Mouse (Mus musculus) midbrain, postnatal 0 days (tissue): ENCODE data around the gene Actrt2. TPM values are rescaled to one million over a fixed set of nuclear protein-coding genes. Genes with fewer than 3 reads are reported as not detected.

Source experiments
- ATAC-seq: fragments of 200-750 bp; cut with Nextera tagmentation; 2 replicates; pipeline ENCODE4 v1.8.0; 2017; ENCODE audit warnings: moderate number of reproducible peaks, mild to moderate bottlenecking, moderate TSS enrichment, moderate library complexity; ENCODE audit not compliant: low FRiP score
- DNase-seq: peaks from one replicate; pipeline ENCODE4 v3.0.0-alpha.2; 2015; ENCODE audit warnings: low spot score
- H3K27ac ChIP-seq: fragments of 300-500 bp; sonication (generic); 2 replicates; pipeline ENCODE4 v1.5.1; 2014; ENCODE audit warnings: low read depth, mild to moderate bottlenecking, low read length, mixed read lengths
- H3K27me3 ChIP-seq: fragments of 300-500 bp; sonication (generic); 2 replicates; pipeline ENCODE4 v1.6.1; 2014; ENCODE audit warnings: low read length, control low read depth, mixed read lengths; ENCODE audit not compliant: insufficient read depth
- H3K36me3 ChIP-seq: fragments of 300-500 bp; sonication (generic); 2 replicates; pipeline ENCODE4 v1.6.1; 2014; ENCODE audit warnings: low read length, control low read depth, mixed read lengths; ENCODE audit not compliant: insufficient read depth
- H3K4me1 ChIP-seq: fragments of 300-500 bp; sonication (generic); 2 replicates; pipeline ENCODE4 v1.6.1; 2014; ENCODE audit warnings: mild to moderate bottlenecking, control low read depth, antibody characterized with exemption, low read length, mixed read lengths; ENCODE audit not compliant: insufficient read depth
- H3K4me2 ChIP-seq: fragments of 300-500 bp; sonication (generic); 2 replicates; pipeline ENCODE4 v1.6.1; 2014; ENCODE audit warnings: low read depth, mild to moderate bottlenecking, low read length, mixed read lengths; ENCODE audit not compliant: poor library complexity, severe bottlenecking
- H3K4me3 ChIP-seq: fragments of 300-500 bp; sonication (generic); 2 replicates; pipeline ENCODE4 v1.5.1; 2014; ENCODE audit warnings: low read depth, mild to moderate bottlenecking, low read length, moderate library complexity
- H3K9ac ChIP-seq: fragments of 300-500 bp; sonication (generic); replicated peaks from 2 replicates; pipeline ENCODE4 v1.6.1; 2014; ENCODE audit warnings: mild to moderate bottlenecking, low read length, moderate library complexity, mixed read lengths; ENCODE audit not compliant: poor library complexity, severe bottlenecking
- H3K9me3 ChIP-seq: fragments of 300-500 bp; sonication (generic); 2 replicates; pipeline ENCODE4 v1.6.1; 2016; ENCODE audit warnings: low read length, control low read depth
- CTCF ChIP-seq: IDR thresholded peaks from 2 replicates; pipeline ENCODE4 v1.5.1; 2016; ENCODE audit warnings: antibody characterized with exemption, mild to moderate bottlenecking
- WGBS: fragments of 180-500 bp; shearing (Covaris S2); extraction: QIAGEN DNeasy Blood & Tissue Kit; methylation state at CpG from one replicate; pipeline ENCODE4 v1.1.7; 2014; 5-methylcytosine and 5-hydroxymethylcytosine counted together
- polyA plus RNA-seq: library from polyadenylated mRNA; unstranded; fragments of >200 nt; fragmentation: Nextera tagmentation; extraction: Ambion mirVana; gene quantifications from 2 replicates; pipeline ENCODE4 v1.2.1, GENCODE M21; 2015
- total RNA-seq: library from RNA; depleted of rRNA; stranded (reverse); fragments of >200 nt; gene quantifications from 2 replicates; pipeline ENCODE4 v1.2.3, GENCODE M21; 2014

Gene Actrt2
- total and polyA plus RNA-seq, 2 experiments from 2014 or later = not detected

DNA sequence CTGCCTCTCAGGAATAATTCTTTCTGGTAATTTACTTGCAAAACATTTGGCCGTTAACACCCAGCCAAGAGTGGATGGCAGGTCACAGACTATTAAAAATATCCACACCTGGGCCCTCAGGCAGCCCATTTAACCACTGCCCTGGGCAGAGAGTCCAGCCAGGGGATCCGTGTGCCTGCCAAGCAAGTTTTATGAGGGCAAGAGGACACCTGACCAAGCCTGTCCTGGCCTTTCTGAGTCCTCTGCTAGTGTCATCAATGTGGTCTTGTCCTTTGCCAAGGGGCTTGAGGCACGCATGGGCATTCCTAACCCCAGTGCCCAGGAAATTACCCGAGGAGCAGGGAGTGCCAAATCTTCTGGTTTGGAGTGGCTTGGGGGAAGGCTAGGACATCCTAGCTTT, 38.0 kb upstream of the Actrt2 start:
- ATAC-seq (no peak), DNase-seq (no peak)
- 82% methylated on average over 4 of the region's 4 CpGs for WGBS

DNA sequence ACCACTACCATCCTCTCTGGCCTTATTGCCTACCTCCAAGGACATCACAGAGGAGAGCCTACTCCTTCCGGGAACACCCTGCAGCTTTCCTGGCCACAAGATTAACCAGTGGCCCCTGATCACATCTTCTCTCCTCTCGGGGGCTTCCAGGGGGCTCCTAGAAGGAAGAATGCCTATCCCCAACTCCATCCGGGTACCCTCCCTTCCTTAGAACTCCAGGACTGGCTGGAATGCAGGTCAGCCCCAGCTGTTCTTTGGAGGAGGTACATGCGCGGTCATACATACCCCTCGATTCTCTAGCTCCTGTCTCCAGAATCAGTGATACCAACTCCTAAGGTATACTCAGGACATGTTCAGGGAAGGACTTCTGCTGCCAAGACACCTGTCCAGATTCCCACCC, 37.4 kb upstream of the Actrt2 start:
- Histone ChIP-seq H3K27me3 (no peaks in the 10 kb centered on the region), H3K9ac (no peak overlapping the region), H3K27ac (no peak overlapping the region), H3K36me3 (no peaks in the 10 kb centered on the region), H3K4me3 (no peak overlapping the region), H3K9me3 (no peaks in the 10 kb centered on the region), H3K4me1 (no peaks in the 10 kb centered on the region), H3K4me2 (no peak overlapping the region)
- WGBS = 89% methylated on average over 6 of the region's 6 CpGs
- DNase-seq (no peak), ATAC-seq (no peak)
- no peak for TF ChIP-seq CTCF

More for the DNA sequence above, 38.0 kb upstream of the Actrt2 start:
- no peak for TF ChIP-seq CTCF
- H3K36me3 ChIP-seq = no peaks in the 10 kb centered on the region
- H3K27me3 ChIP-seq = no peaks in the 10 kb centered on the region
- H3K9ac ChIP-seq = no peak overlapping the region
- no peak overlapping the region for H3K4me2 ChIP-seq
- H3K4me3 ChIP-seq = no peak overlapping the region
- H3K27ac ChIP-seq = no peak overlapping the region
- H3K9me3 ChIP-seq = no peaks in the 10 kb centered on the region
- H3K4me1 ChIP-seq = no peaks in the 10 kb centered on the region

DNA sequence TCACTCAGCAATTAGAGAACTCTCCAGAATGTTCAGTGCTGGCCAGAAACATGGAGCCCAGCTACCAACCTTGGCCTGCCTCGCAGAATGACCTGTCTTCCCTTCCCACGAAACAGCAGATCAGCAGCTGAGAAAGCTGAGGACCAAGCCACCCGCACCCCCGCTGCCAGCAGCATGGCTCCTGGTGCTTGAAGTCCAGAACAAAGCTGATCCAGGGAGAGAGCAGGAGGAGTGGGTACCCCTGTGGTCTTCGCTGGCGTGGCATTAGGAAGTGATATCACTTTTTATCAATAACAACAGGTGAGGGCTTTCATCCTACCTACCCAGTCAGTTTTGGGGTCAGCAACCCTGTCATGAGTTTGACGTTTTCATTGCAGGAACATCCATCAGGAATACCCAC, 36.9 kb upstream of the Actrt2 start:
- no peak overlapping the region for H3K4me2 ChIP-seq
- TF ChIP-seq CTCF = no peak
- 84% methylated on average over 7 of the region's 7 CpGs for WGBS
- H3K27ac ChIP-seq = no peak overlapping the region
- no peaks in the 10 kb centered on the region for H3K9me3 ChIP-seq
- no peaks in the 10 kb centered on the region for H3K36me3 ChIP-seq
- no peak for DNase-seq
- no peak overlapping the region for H3K9ac ChIP-seq
- no peak for ATAC-seq
- no peak overlapping the region for H3K4me3 ChIP-seq
- no peaks in the 10 kb centered on the region for H3K4me1 ChIP-seq
- no peaks in the 10 kb centered on the region for H3K27me3 ChIP-seq

DNA sequence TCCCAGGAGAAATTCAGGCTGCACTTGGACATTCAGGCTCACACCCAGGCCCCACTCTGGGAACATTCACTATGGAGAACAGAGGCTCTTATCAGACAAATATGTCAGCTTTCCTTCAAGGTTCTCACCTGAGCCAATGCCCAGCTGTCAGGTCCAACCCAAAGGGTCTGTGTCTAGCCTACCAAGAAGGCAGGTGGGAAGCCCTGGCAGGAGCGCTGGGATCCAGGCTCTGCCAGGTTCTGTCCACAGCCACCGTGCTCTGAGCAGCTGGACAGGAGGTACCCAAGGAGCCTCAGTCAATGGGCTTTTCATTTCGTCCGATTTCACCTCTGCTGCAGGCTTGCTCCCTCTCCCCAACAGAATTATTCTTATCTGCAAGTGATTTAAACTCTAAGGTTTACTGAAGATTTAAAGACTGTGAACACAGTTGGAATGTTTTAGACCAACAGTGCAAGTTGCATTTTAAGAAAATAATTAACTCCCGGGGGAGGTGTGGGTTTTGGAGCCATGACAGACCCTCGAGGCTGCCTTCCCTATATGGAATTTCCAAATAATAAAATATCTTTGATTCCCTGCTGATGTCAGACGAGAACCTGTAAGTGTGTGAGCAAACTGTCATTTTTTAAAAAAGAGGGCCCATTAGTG, 35.9 kb upstream of the Actrt2 start:
- no peaks in the 10 kb centered on the region for H3K27me3 ChIP-seq
- DNase-seq (no peak), ATAC-seq (no peak)
- no peak for TF ChIP-seq CTCF
- no peaks in the 10 kb centered on the region for H3K4me1 ChIP-seq
- H3K4me3 ChIP-seq = no peak overlapping the region
- H3K4me2 ChIP-seq = no peak overlapping the region
- 61% methylated on average over 7 of the region's 7 CpGs for WGBS
- H3K9me3 ChIP-seq = no peaks in the 10 kb centered on the region
- no peak overlapping the region for H3K27ac ChIP-seq
- no peak overlapping the region for H3K9ac ChIP-seq
- no peaks in the 10 kb centered on the region for H3K36me3 ChIP-seq

DNA sequence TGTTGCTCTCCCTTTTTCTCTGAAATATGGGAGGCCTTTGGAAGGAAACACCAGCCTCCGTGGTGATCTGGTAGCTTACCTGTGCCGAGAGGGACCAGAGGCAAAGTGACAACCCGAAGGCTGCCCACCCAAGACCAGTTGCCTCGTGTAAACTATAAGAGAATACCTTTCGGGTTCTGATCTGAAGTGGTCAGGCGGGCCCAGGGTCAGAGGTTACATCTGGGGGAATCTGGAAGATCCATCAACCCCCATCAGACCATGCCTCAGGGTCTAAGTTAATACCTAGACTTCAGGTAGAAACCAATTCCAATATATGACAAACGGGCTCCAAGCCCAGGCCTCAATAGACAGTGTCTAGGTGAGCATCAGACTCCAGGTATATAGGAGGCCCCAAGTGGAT, 35.3 kb upstream of the Actrt2 start:
- 92% methylated on average over 7 of the region's 7 CpGs for WGBS
- H3K9me3 ChIP-seq = no peaks in the 10 kb centered on the region

DNA sequence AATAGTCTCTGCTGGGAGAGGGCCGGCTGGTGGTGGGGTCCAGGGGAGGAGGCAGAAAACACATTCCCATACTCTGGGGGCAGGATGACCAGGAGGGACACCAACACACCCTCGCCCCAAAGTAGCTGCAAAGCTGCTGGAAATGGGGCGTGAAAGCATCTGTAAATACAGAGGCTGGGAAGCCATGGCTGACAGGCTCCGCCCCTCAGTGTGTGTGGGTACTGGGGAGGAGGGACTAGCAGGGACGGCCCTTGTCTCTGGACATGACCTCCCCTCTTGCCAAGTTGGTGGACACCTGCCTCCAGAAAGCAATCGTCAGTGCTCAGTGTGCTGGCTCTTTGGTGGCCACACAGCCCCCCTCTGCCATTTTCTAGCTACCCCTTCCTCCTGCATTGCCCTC, 34.5 kb upstream of the Actrt2 start:
- no peaks in the 10 kb centered on the region for H3K36me3 ChIP-seq
- no peak overlapping the region for H3K27ac ChIP-seq
- H3K4me1 ChIP-seq = no peaks in the 10 kb centered on the region
- no peak for DNase-seq
- no peak for TF ChIP-seq CTCF
- 70% methylated on average over 6 of the region's 6 CpGs for WGBS
- H3K4me2 ChIP-seq = no peak overlapping the region
- H3K27me3 ChIP-seq = no peaks in the 10 kb centered on the region
- no peak overlapping the region for H3K4me3 ChIP-seq
- H3K9me3 ChIP-seq = no peaks in the 10 kb centered on the region
- ATAC-seq = no peak
- H3K9ac ChIP-seq = no peak overlapping the region

More for the DNA sequence above, 35.3 kb upstream of the Actrt2 start:
- H3K9ac ChIP-seq = no peak overlapping the region
- DNase-seq = no peak
- H3K27me3 ChIP-seq = no peaks in the 10 kb centered on the region
- H3K27ac ChIP-seq = no peak overlapping the region
- no peak for TF ChIP-seq CTCF
- no peak overlapping the region for H3K4me3 ChIP-seq
- no peak for ATAC-seq
- H3K36me3 ChIP-seq = no peaks in the 10 kb centered on the region
- no peaks in the 10 kb centered on the region for H3K4me1 ChIP-seq
- H3K4me2 ChIP-seq = no peak overlapping the region
